Mouse (Mus musculus) small intestine, adult 2 months (tissue): ENCODE measurements around the gene Pigyl. TPM values are rescaled to one million over a fixed set of nuclear protein-coding genes. Genes with fewer than 3 reads are reported as not detected.
A peak's percentile ranks its signal among the peaks of the same experiment; 100 is the strongest.

Experiments
- H3K27ac ChIP-seq: fragments of 200-500 bp; 2 replicates; pipeline ENCODE4 v1.5.1; 2012; ENCODE audit warnings: low read depth, low read length, control low read depth, inconsistent platforms; ENCODE audit not compliant: insufficient read depth
- H3K27me3 ChIP-seq: fragments of 200-500 bp; 2 replicates; pipeline ENCODE4 v1.6.1; 2012; ENCODE audit warnings: mild to moderate bottlenecking, moderate library complexity, low read length, inconsistent platforms; ENCODE audit not compliant: control insufficient read depth, insufficient read depth
- H3K36me3 ChIP-seq: fragments of 200-500 bp; 2 replicates; pipeline ENCODE4 v1.6.1; 2012; ENCODE audit warnings: mild to moderate bottlenecking, low read length, control low read depth, inconsistent platforms; ENCODE audit not compliant: control insufficient read depth, insufficient read depth
- H3K4me1 ChIP-seq: fragments of 200-500 bp; 2 replicates; pipeline ENCODE4 v1.6.1; 2012; ENCODE audit warnings: low read length, inconsistent platforms, mixed read lengths; ENCODE audit not compliant: control insufficient read depth, insufficient read depth, insufficient read length
- H3K4me3 ChIP-seq: fragments of 200-500 bp; 2 replicates; pipeline ENCODE4 v1.5.1; 2012; ENCODE audit warnings: low read depth, mild to moderate bottlenecking, control low read depth, inconsistent platforms, low read length, moderate library complexity
- CTCF ChIP-seq: fragments of 200-500 bp; IDR thresholded peaks from 2 replicates; pipeline ENCODE4 v1.5.1; 2012; ENCODE audit warnings: low read depth, mild to moderate bottlenecking, control low read depth, inconsistent platforms, low read length, moderate library complexity, mixed read lengths; ENCODE audit not compliant: insufficient replicate concordance, insufficient read length; ENCODE audit errors: extremely low read depth
- POLR2A ChIP-seq: fragments of 200-500 bp; IDR thresholded peaks from 2 replicates; pipeline ENCODE4 v1.6.1; 2012; ENCODE audit warnings: low read depth, mild to moderate bottlenecking, control low read depth, inconsistent platforms, low read length, moderate library complexity
- WGBS: fragments of 180-500 bp; shearing (Covaris S2); methylation state at CpG from one replicate; pipeline ENCODE4 v1.1.7; 2018; 5-methylcytosine and 5-hydroxymethylcytosine counted together
- polyA plus RNA-seq: library from polyadenylated mRNA; depleted of rRNA; stranded (reverse); fragments of >200 nt; gene quantifications from 2 replicates; pipeline ENCODE4 v1.2.3, GENCODE M21; 2012

Pigyl gene
- polyA plus RNA-seq, 1 experiment, result 43.1 TPM

DNA sequence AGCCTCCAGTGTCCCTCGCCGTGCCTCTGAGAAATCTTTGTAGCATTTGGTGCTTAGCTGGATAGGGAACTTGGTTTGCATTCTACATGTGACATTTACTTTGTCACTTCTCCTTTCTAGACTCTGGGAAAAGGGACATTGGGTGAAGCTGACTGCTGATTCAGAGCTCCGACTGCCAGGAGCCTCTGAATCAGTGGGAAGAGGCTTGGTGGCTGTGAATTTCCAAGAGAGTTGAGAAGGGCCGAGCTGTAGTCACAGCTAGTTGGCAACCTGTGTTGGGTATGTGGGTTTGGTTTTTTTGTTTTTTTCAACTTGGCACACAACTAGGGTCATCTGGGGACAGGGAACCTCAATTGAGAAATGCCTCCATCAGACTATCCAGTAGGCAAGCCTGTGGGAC, 37.1 kb upstream of the Pigyl start:
- WGBS, result 85% methylated on average over 4 of the region's 4 CpGs
- TF ChIP-seq POLR2A (no peak), CTCF (no peak)
- H3K27me3 ChIP-seq, result no peaks in the 10 kb centered on the region
- H3K4me1 ChIP-seq, result peaks cover 5% of the 10 kb centered on the region
- H3K27ac ChIP-seq, result peak overlapping the region; percentile 9; the same call in 1 of the 2 replicates
- H3K36me3 ChIP-seq, result no peaks in the 10 kb centered on the region
- no peak overlapping the region for H3K4me3 ChIP-seq

- 0 out of 2 replicates have a peak overlapping the region, but pooled peaks have one; percentile 53 for H3K27ac ChIP-seq
- no peaks in the 10 kb centered on the region for H3K27me3 ChIP-seq
- TF ChIP-seq CTCF (no peak), POLR2A (no peak)
- no peaks in the 10 kb centered on the region; the same call in 1 of the 2 replicates for H3K36me3 ChIP-seq
- peaks cover 3% of the 10 kb centered on the region for H3K4me1 ChIP-seq
- H3K4me3 ChIP-seq, result no peak overlapping the region
These were observed 35.1 kb upstream of the Pigyl start for GRCm38 (mm10) chr9:22121545-22121944.

DNA sequence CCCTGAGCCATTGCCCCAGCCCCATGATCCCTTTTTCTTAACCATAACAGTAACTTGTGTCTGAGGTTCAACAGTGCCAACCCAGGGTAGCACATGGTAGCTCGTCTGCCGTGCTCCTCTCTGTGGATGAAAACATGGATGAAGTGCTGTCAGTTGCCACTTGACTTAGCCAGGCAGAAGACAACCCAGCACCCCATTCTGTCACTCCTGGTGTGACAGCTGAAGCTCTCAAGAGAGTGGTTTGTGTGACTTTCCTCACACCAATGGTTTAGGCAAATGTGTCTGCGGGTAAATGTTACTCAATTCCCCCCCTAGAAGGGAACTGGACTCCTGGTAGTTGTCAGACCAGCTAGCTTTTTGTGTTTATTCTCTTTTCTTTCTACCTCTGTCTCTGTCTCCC, 34.6 kb upstream of the Pigyl start:
- H3K27me3 ChIP-seq, result no peaks in the 10 kb centered on the region
- H3K27ac ChIP-seq, result peak overlapping the region; percentile 53; the same call in 1 of the 2 replicates
- peaks cover 4% of the 10 kb centered on the region for H3K36me3 ChIP-seq
- H3K4me1 ChIP-seq, result peaks cover 3% of the 10 kb centered on the region
- no peak overlapping the region for H3K4me3 ChIP-seq
- TF ChIP-seq CTCF, result no peak
- WGBS, result 81% methylated on average over 3 of the region's 3 CpGs

- Histone ChIP-seq H3K4me1 (no peaks in the 10 kb centered on the region), H3K4me3 (no peak overlapping the region), H3K27ac (peak overlapping the region; percentile 51), H3K27me3 (no peaks in the 10 kb centered on the region), H3K36me3 (peaks cover 10% of the 10 kb centered on the region)
- TF ChIP-seq CTCF, result no peak
- no peak for TF ChIP-seq POLR2A
- 79% methylated on average over 7 of the region's 7 CpGs for WGBS
These were observed 33.5 kb upstream of the Pigyl start for GRCm38 (mm10) chr9:22123069-22123609.

DNA sequence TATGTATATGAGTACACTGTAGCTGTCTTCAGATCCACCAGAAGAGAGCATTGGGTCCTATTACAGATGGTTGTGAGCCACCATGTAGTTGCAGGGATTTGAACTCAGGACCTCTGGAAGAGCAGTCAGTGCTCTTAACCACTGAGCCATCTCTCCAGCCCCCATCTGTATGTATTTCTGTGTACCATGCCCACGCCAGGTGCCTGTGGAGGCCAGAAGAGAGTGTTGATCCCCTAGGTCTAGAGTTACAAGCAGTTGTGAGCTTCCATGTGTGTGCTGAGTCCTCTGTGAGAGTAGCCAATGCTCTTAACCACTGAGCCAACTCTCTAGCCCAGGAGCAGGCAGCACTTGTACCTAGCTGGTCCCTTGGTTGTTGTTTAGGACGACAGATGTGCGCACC, 32.5 kb upstream of the Pigyl start:
- Histone ChIP-seq H3K4me3 (no peak overlapping the region), H3K36me3 (peaks cover 13% of the 10 kb centered on the region), H3K4me1 (no peaks in the 10 kb centered on the region), H3K27me3 (no peaks in the 10 kb centered on the region), H3K27ac (peak overlapping the region; percentile 8; the same call in 1 of the 2 replicates)
- WGBS, result 92% methylated on average over 3 of the region's 3 CpGs
- TF ChIP-seq CTCF, result no peak
- no peak for TF ChIP-seq POLR2A

- H3K27me3 ChIP-seq, result no peaks in the 10 kb centered on the region
- peaks cover under 1% of the 10 kb centered on the region; the same call in 1 of the 2 replicates for H3K4me1 ChIP-seq
- peak overlapping the region; percentile 46; the same call in 1 of the 2 replicates for H3K27ac ChIP-seq
- TF ChIP-seq CTCF, result no peak
- no peak for TF ChIP-seq POLR2A
- 87% methylated on average over 15 of the region's 15 CpGs for WGBS
- no peak overlapping the region for H3K4me3 ChIP-seq
- peaks cover 14% of the 10 kb centered on the region for H3K36me3 ChIP-seq
These were observed 31.2 kb upstream of the Pigyl start for GRCm38 (mm10) chr9:22125246-22126027.

- 2% methylated on average over 35 of the region's 35 CpGs for WGBS
- H3K36me3 ChIP-seq, result peaks cover 14% of the 10 kb centered on the region
- TF ChIP-seq CTCF, result no peak
- peak; percentile 42; the same call in 1 of the 2 replicates for TF ChIP-seq POLR2A
- peak overlapping the region; percentile 83 for H3K27ac ChIP-seq
- H3K4me1 ChIP-seq, result peaks cover 22% of the 10 kb centered on the region
- no peaks in the 10 kb centered on the region for H3K27me3 ChIP-seq
- H3K4me3 ChIP-seq, result peak overlapping the region; percentile 70
These were observed 25.2 kb upstream of the Pigyl start for GRCm38 (mm10) chr9:22131226-22131981.
